Mouse (Mus musculus) erythroblast, embryonic 14.5 days (primary cell): ENCODE results near the gene Large1. TPM values are rescaled to one million over a fixed set of nuclear protein-coding genes. Genes with fewer than 3 reads are reported as not detected.

ENCODE experiments used
- H3K27me3 ChIP-seq: 2 replicates; pipeline ENCODE4 v1.6.1; 2012; ENCODE audit warnings: inconsistent platforms; ENCODE audit not compliant: control insufficient read depth
- H3K36me3 ChIP-seq: 2 replicates; pipeline ENCODE4 v1.6.1; 2012; ENCODE audit warnings: mild to moderate bottlenecking, inconsistent platforms; ENCODE audit not compliant: control insufficient read depth
- H3K4me1 ChIP-seq: 2 replicates; pipeline ENCODE4 v1.6.1; 2012; ENCODE audit warnings: inconsistent platforms; ENCODE audit not compliant: control insufficient read depth
- H3K4me3 ChIP-seq: replicated peaks from 2 replicates; pipeline ENCODE3; 2012; ENCODE audit warnings: moderate library complexity, mild to moderate bottlenecking, inconsistent platforms
- H3K9me3 ChIP-seq: 2 replicates; pipeline ENCODE4 v1.6.1; 2012; ENCODE audit warnings: low read length, inconsistent platforms, mixed read lengths; ENCODE audit not compliant: control insufficient read depth
- GATA1 ChIP-seq: IDR thresholded peaks from 2 replicates; pipeline ENCODE4 v1.6.1; 2012; ENCODE audit warnings: low read length, inconsistent platforms, mixed read lengths
- TAL1 ChIP-seq: IDR thresholded peaks from 3 replicates; pipeline ENCODE4 v1.6.1; 2012; ENCODE audit warnings: low read length, inconsistent platforms, mixed read lengths
- polyA plus RNA-seq: library from polyadenylated mRNA; stranded (reverse); fragments of >175 nt; gene quantifications from 2 replicates; pipeline ENCODE4 v1.2.3, GENCODE M21; 2012

The Large1 gene
- polyA plus RNA-seq, 1 experiment = not detected

GRCm38 (mm10) chr8:73310471-73310870 is 42.9 kb downstream of the Large1 start:
- no peaks in the 10 kb centered on the region for H3K9me3 ChIP-seq
- no peaks in the 10 kb centered on the region for H3K4me1 ChIP-seq
- no peak overlapping the region for H3K4me3 ChIP-seq
- H3K27me3 ChIP-seq = no peaks in the 10 kb centered on the region
- TF ChIP-seq TAL1 (no peak), GATA1 (no peak)
- H3K36me3 ChIP-seq = no peaks in the 10 kb centered on the region

- Histone ChIP-seq H3K4me1 (no peaks in the 10 kb centered on the region), H3K4me3 (no peak overlapping the region), H3K36me3 (no peaks in the 10 kb centered on the region), H3K9me3 (no peaks in the 10 kb centered on the region), H3K27me3 (no peaks in the 10 kb centered on the region)
- TF ChIP-seq TAL1 (no peak), GATA1 (no peak)
Measured at GRCm38 (mm10) chr8:73310036-73310435, 43.3 kb downstream of the Large1 start.

- Histone ChIP-seq H3K36me3 (no peaks in the 10 kb centered on the region), H3K4me1 (no peaks in the 10 kb centered on the region), H3K4me3 (no peak overlapping the region), H3K27me3 (no peaks in the 10 kb centered on the region), H3K9me3 (no peaks in the 10 kb centered on the region)
- TF ChIP-seq GATA1 (no peak), TAL1 (no peak)
Measured at GRCm38 (mm10) chr8:73303907-73304306, 49.4 kb downstream of the Large1 start.

GRCm38 (mm10) chr8:73302947-73303346 is 50.4 kb downstream of the Large1 start:
- H3K36me3 ChIP-seq = no peaks in the 10 kb centered on the region
- TF ChIP-seq GATA1 (no peak), TAL1 (no peak)

GRCm38 (mm10) chr8:73295531-73295930 is 57.8 kb downstream of the Large1 start:
- Histone ChIP-seq H3K27me3 (no peaks in the 10 kb centered on the region), H3K36me3 (no peaks in the 10 kb centered on the region), H3K4me3 (no peak overlapping the region), H3K9me3 (no peaks in the 10 kb centered on the region), H3K4me1 (no peaks in the 10 kb centered on the region)
- no peak for TF ChIP-seq GATA1

More at GRCm38 (mm10) chr8:73302947-73303346, 50.4 kb downstream of the Large1 start:
- no peaks in the 10 kb centered on the region for H3K27me3 ChIP-seq
- H3K9me3 ChIP-seq = no peaks in the 10 kb centered on the region
- no peaks in the 10 kb centered on the region for H3K4me1 ChIP-seq
- no peak overlapping the region for H3K4me3 ChIP-seq

- no peak overlapping the region for H3K4me3 ChIP-seq
Measured at GRCm38 (mm10) chr8:73293655-73294054, 59.7 kb downstream of the Large1 start.

GRCm38 (mm10) chr8:73291630-73292029 is 61.7 kb downstream of the Large1 start:
- Histone ChIP-seq H3K9me3 (no peaks in the 10 kb centered on the region), H3K4me3 (no peak overlapping the region), H3K36me3 (no peaks in the 10 kb centered on the region), H3K27me3 (no peaks in the 10 kb centered on the region), H3K4me1 (no peaks in the 10 kb centered on the region)
- TF ChIP-seq GATA1 = no peak
- TF ChIP-seq TAL1 = no peak

More at GRCm38 (mm10) chr8:73293655-73294054, 59.7 kb downstream of the Large1 start:
- Histone ChIP-seq H3K36me3 (no peaks in the 10 kb centered on the region), H3K4me1 (no peaks in the 10 kb centered on the region), H3K27me3 (no peaks in the 10 kb centered on the region), H3K9me3 (no peaks in the 10 kb centered on the region)
- TF ChIP-seq GATA1 = no peak
- TF ChIP-seq TAL1 = no peak

GRCm38 (mm10) chr8:73290636-73291035 is 62.7 kb downstream of the Large1 start:
- Histone ChIP-seq H3K4me3 (no peak overlapping the region), H3K36me3 (no peaks in the 10 kb centered on the region), H3K27me3 (no peaks in the 10 kb centered on the region), H3K9me3 (no peaks in the 10 kb centered on the region), H3K4me1 (no peaks in the 10 kb centered on the region)
- no peak for TF ChIP-seq TAL1
- no peak for TF ChIP-seq GATA1

GRCm38 (mm10) chr8:73289831-73290230 is 63.5 kb downstream of the Large1 start:
- no peak overlapping the region for H3K4me3 ChIP-seq
- H3K4me1 ChIP-seq = no peaks in the 10 kb centered on the region
- TF ChIP-seq GATA1 = no peak
- no peak for TF ChIP-seq TAL1
- no peaks in the 10 kb centered on the region for H3K27me3 ChIP-seq
- no peaks in the 10 kb centered on the region for H3K9me3 ChIP-seq
- H3K36me3 ChIP-seq = no peaks in the 10 kb centered on the region

GRCm38 (mm10) chr8:73281996-73282395 is 71.3 kb downstream of the Large1 start:
- Histone ChIP-seq H3K9me3 (no peaks in the 10 kb centered on the region), H3K27me3 (no peaks in the 10 kb centered on the region), H3K36me3 (no peaks in the 10 kb centered on the region), H3K4me3 (no peak overlapping the region), H3K4me1 (no peaks in the 10 kb centered on the region)
- TF ChIP-seq TAL1 = no peak
- no peak for TF ChIP-seq GATA1
